12 mouse cellular contexts compared by ENCODE assay signal in genomic region chr12:99331341-99331947, GRCm38 (mm10).
DNase-seq lines count a peak whose midpoint lies in the region; ATAC-seq lines count a peak whose summit lies in the region.
"Had no signal": no experiment of that assay in that cellular context is flagged by ENCODE, and none has a peak within 500 bp of the region (broad histone marks: within the 10 kb centered on the region; RNA-seq: fewer than 3 reads in every experiment).

No protein-coding gene starts in this region.

- intact Hi-C loops in heart, postnatal 10 days (cut with DNase I): no loop called here

- H3K4me3 ChIP-seq in heart, embryonic 10.5 days: no peak overlapping the region
- no peak overlapping the region for H3K4me3 ChIP-seq in limb, embryonic 12.5 days (replicated peaks)
- H3K4me3 ChIP-seq: limb, embryonic 13.5 days had no signal

- H3K9ac ChIP-seq in limb, embryonic 12.5 days (replicated peaks): no peak overlapping the region
- H3K9ac ChIP-seq: limb, embryonic 13.5 days had no signal

- H3K27ac ChIP-seq in heart, embryonic 10.5 days: peak overlapping the region; percentile 70; the same call in 1 of the 2 replicates
- 0 out of 2 replicates have a peak overlapping the region, but pooled peaks have one; percentile 5 for H3K27ac ChIP-seq in limb, embryonic 12.5 days
- H3K27ac ChIP-seq: limb, embryonic 13.5 days had no signal

- no peaks in the 10 kb centered on the region; the same call in 1 of the 2 replicates for H3K36me3 ChIP-seq in heart, embryonic 10.5 days
- peaks cover 4% of the 10 kb centered on the region; the same call in 1 of the 2 replicates for H3K36me3 ChIP-seq in limb, embryonic 12.5 days

- 11% methylated on average over 7 of the region's 8 CpGs for WGBS in heart, embryonic 10.5 days
- WGBS in limb, embryonic 12.5 days: 36% methylated on average over 7 of the region's 8 CpGs

- no peaks in the 10 kb centered on the region for H3K27me3 ChIP-seq in heart, embryonic 10.5 days (ENCODE audit: insufficient read depth, poor library complexity, severe bottlenecking)
- no peaks in the 10 kb centered on the region for H3K27me3 ChIP-seq in limb, embryonic 12.5 days
- H3K27me3 ChIP-seq: limb, embryonic 13.5 days had no signal

- DNase-seq in heart, embryonic 10.5 days (ENCODE audit: low spot score): no peak
- no peak for DNase-seq in heart, postnatal 10 days
- peak; percentile 7 for DNase-seq in spleen, adult 12 weeks (ENCODE audit: low spot score)
- no peak for DNase-seq in spleen, postnatal 14 days (ENCODE audit: low spot score in 2 of 2)
- DNase-seq in retina, embryonic 14.5 days (ENCODE audit: low spot score): no peak
- DNase-seq in kidney, postnatal 4 days: no peak
- DNase-seq: adrenal gland, postnatal 36 days; kidney, postnatal 25 days; right cerebral cortex, postnatal 25 days had no signal

- ATAC-seq in limb, embryonic 12.5 days (ENCODE audit: insufficient number of reproducible peaks, insufficient read depth, low FRiP score, low TSS enrichment, low read depth): no peak
- peak; percentile 82 for ATAC-seq in megakaryocyte-erythroid progenitor cell, adult 5-6 weeks (replicated peaks; ENCODE audit: low FRiP score, low TSS enrichment, poor library complexity, severe bottlenecking)

- peaks cover 65% of the 10 kb centered on the region for H3K4me1 ChIP-seq in heart, embryonic 10.5 days
- H3K4me1 ChIP-seq in limb, embryonic 12.5 days (replicated peaks): peaks cover 77% of the 10 kb centered on the region

- H3K9me3 ChIP-seq in heart, embryonic 10.5 days: no peaks in the 10 kb centered on the region
- no peaks in the 10 kb centered on the region for H3K9me3 ChIP-seq in limb, embryonic 12.5 days
- H3K9me3 ChIP-seq: limb, embryonic 13.5 days had no signal

- H3K4me2 ChIP-seq in limb, embryonic 12.5 days: no peak overlapping the region
- H3K4me2 ChIP-seq: limb, embryonic 13.5 days had no signal
